Mouse (Mus musculus) lung, postnatal 25 days (tissue): ENCODE data around the gene Dennd1a.
"Not testable (repeated sequence)": the region's sequence is repeated elsewhere in the genome, so short reads cannot be mapped to it uniquely, and the experiment has no call there.

Experiments used
- DNase-seq: peaks from one replicate; pipeline ENCODE4 v3.0.0; 2022; ENCODE audit warnings: low spot score

Dennd1a gene

DNA sequence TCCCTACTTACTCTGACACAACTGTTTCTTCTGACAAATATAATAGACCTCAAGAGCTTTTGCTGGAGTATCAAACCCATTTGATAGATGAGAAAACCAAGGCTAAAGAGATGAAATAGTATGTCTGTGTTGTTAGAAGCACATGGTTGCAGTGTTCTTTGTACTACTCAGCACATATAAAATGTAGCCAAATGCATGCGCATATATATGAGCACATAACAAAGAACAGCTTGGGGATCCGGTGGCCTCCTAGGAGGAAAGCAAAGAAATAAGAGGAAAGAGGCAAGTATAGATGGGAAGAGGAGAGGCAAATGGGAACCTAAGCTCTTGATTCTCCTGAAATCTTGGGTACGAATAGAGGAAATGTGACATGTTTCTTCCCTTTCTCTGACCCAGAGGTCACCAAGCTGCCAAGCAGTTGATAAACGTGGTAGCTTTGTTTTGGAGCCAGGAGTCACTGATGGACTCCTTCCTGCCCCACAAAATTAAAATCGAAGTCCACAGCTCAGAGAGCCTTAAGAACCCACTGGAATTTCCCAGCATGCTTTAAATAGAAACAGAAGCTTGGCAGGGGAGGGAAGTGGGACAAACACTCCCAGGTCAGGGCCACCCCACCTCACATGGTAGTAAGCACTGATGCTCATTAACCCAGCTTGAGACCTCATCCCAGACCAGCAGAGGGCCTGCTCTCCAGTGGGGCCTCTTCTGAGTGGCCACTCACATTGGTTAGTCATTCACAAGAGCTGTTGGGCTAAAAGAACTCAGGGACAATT lies 317.3 kb downstream of the Dennd1a start:
- DNase-seq: no peak

DNA sequence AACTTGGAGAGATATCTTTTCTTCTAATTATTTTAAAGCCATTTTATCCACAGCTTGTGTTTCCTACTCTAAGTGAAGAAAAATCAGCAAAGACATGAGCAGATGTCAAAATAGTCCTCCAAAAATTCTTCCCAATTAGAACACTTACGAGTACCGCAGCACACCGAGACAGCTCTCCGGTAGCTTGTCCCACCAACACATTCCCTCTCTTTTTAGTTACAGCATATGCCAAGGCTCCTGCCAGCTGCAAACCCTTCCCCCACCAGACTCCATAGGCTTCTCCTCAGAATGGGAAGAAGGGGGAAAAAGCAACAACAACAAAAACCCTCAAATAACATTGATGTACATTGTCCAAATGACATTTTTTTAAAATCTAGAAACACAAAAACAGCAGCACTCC lies 322.7 kb downstream of the Dennd1a start:
- no peak for DNase-seq

DNA sequence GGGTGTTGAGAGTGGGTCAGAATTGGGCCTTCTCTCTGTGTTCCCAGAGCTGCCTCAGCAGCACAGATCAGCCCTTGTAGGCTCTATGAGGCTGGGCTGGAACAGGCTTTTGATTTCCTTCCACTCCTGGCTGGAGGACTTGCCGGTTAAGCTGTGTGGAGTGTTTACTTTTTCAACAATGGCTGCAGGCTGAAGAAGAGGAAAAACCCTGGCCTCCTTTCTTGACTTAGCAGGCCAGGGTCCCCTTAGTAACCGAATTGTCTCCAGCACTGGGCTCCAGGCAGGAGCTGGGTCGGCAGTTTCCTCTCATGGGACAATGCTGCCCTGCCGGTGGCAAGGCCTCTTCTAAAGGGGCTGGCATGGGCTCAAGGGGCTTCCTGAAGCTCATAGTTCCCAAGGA lies 323.8 kb downstream of the Dennd1a start:
- DNase-seq: peak; percentile 56

DNA sequence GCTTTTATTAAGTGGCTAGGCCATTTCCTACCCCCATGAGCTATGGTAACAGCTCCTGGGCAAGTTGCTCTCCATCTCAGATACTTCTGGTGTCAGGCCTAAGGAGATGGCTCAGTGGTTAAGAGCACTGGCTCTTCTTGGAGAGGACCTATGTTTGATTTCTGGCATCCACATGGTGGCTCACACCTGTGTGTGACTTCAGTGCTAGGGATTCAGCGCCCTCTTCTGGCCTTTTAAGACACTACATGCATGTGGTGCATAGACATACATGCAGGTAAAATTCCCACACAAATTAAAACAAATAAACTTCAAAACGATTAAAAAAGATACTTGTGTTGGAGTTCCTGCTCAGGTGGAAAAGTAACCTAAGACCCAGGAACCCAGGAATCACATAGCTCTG lies 338.8 kb downstream of the Dennd1a start:
- no peak for DNase-seq

DNA sequence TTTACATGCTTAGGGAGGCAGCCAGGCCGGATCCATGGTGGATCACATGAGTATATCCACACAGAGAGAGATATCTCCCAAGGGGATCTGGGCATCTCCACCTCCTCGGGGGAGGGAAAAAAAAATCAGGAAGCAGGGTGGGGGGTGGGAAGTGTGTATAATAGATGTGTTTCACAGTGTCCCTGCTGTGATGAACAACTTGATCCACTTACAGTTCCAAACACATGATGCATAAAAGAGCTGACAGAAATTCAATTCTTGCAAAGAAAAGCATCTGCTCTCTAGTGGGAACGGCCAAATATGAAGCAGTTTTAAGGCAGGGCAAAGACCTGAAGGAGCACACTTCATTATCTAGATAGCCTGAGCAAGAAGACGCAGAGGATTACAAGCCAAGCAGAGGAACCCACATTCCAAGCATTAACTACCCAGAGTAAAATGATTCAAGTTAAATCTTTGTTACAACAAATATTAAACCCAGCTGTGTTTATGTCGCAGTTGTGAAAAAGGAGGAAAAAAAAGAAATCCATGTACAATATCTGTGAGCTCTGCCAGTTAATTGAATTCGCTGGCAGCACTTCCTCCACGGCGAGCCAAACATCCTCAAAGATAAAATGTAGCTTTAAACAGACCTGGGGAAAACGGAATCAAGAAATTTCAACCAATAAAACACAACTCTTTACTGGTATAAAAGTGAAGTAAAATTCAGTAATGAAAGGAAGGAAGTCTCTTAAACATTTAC lies 341.4 kb downstream of the Dennd1a start:
- no peak for DNase-seq

DNA sequence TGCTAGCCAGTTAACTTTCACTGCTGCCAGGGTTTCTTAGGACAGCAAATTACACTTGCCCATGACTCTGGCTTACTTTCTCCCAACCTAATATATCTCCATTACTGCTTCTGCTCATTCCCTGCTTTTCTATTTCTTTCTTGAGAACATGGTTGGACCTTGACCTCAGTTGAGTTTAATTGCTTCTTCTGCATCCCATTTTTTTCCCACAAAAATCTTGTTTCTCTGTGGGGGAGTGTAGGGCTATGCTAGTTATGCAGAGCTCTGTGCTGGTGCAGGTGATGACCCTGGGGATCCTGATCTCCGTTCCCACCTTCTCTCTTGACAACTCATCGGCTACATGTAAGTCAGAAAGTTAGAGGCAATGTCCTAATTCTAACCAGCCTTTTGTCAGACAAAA lies 344.3 kb downstream of the Dennd1a start:
- DNase-seq: no peak

DNA sequence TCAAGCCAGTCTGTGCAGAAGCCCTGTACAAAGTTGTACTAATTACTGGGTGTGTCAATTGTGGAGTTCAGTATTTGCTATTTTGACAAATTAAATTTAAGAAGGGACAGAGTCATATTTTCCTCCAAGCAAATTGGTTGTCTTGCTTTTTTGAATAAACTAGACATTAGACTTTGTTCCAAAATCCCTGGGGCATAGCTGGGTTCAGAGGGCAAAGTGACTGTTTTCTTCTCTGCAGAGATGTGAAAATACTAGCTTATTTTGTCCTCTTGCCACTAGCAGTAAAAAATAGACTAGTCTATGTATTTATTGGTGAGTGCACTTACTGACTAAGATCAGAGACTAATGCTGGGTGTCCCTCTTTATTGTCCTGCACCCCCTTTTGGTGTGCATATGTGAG lies 345.4 kb downstream of the Dennd1a start:
- DNase-seq: no peak

DNA sequence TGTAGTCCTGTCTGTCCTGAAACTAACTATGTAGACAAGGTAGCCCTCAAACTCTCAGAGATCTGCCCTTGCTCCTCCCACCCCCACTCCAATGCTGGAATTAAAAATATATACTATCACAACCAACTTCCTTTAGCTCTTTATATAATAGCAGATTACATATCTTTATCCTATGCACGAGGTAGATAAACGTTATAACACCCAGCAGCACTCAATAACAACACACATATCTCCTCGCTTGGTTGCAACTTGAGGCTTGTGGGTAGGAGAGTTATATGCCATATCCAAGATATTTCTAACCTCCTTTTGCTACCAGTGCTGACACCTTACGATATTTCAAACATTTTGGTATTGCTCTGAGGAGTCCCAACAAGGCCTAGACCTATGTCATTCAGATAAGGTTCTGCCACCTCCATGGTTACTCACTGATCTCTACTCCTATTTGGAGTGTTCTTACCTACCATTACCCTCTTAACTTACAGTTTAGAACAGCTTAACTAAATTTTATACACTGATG lies 346.3 kb downstream of the Dennd1a start:
- DNase-seq: no peak

DNA sequence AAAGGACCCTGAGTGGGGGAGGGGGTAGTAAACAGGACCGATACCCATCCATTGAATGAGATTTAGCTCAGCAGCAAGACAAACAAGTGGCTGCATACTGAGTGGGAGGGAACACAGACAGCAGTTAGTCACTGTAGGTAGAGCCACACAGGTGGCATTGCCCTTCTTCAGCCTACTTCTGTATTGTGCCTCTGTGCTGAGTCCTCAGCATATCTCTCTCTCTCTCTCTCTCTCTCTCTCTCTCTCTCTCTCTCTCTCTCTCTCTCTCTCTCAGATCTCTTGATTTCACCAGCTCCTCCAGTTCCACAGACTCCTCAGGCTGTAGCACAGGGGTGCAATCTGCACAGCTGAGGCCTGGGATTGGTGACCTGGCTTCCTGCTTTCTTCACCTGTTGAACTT lies 347.2 kb downstream of the Dennd1a start:
- no peak for DNase-seq

DNA sequence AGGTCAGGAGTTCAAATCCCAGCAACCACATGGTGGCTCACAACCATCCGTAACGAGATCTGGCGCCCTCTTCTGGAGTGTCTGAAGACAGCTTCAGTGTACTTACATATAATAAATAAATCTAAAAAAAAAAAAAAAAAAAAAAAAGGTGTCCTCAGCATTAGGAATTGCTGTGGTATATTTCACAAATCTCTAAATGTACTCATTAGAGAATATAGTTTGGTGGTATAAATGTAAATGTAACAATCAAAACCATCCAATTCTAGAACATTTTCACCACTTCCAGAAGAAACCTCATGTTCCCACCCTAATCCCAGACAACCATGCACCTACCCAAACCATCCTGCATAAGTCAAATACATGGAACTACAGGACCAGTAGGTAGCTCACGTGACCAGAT lies 350.3 kb downstream of the Dennd1a start:
- not testable (repeated sequence) for DNase-seq

DNA sequence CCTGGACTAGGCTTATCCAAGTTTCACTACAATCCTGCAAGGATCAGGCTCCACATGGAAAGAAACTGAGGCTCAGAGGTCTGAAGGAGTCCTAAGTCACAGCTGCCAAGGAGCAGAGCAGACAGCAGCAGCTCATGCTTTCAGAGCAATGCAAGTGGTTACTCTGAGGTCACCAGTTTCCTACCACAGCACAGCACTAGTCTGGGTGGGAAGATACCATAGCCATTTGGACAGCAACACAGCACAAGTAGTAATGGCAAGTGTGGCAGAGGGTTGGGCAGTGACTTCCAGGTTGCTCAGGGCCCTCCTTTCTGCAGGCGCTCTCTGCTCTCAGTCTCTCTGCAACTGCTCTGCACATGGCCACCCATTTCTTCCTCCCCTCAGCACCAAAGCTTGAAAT lies 354.9 kb downstream of the Dennd1a start:
- no peak for DNase-seq

DNA sequence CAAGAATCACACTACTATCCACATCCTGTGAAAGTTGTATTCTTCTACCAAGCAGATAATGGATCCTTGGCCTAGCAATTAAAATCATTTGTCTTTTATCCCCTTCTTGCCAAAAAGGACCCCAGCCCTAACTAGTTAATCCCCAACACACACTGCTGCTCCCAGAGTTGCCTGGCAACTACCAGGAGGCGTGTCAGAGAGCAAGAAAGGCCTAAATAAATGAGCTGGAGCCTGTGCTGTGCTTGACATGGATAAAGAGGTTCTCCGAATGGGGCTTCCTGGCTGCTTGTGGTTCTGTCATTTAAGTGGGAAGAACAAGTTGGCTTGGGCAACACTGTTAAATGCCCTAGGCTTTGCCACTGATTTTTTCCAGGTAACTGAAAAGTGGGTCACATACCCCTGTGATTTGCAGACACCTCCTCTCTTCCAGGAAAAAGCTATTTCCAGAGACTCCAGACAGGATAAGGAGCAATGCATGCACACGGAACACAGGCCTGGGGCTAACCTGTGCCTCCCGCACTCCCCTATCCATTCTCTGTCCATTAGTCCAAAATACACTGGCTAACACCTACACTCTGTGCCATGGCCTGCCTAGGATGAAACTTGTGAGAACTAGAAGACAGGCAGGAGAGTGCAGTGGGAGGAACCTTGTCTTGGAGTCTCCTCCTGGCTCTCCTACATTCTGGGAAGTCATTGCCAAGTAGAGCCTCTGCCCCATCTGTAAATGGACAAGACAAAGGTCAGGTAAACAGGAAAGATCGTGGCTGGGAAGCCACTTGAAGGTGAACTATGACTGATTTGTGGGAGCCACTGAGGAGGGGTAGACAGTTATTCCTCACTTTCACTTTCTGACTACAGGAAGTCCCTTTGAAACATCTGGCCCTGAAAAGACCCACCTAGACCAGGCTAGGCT lies 355.9 kb downstream of the Dennd1a start:
- DNase-seq: no peak

DNA sequence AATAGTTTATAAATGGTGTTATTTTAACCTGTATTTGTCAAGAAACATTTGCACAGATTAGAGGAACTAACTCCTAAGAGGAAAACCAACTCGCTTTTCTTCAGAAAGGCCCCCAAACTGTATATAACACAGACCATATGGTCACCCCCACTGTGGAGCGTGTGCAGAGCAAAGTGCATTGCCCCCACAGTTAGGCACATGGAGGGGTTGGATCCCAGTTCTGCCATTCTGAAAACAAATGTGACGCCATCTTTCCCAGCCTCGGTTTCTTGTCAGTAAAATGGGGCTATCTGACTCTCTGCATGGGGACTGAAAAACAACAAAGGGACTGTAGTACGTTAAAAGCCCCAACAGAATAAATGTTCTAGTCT lies 361.1 kb downstream of the Dennd1a start:
- DNase-seq: no peak

DNA sequence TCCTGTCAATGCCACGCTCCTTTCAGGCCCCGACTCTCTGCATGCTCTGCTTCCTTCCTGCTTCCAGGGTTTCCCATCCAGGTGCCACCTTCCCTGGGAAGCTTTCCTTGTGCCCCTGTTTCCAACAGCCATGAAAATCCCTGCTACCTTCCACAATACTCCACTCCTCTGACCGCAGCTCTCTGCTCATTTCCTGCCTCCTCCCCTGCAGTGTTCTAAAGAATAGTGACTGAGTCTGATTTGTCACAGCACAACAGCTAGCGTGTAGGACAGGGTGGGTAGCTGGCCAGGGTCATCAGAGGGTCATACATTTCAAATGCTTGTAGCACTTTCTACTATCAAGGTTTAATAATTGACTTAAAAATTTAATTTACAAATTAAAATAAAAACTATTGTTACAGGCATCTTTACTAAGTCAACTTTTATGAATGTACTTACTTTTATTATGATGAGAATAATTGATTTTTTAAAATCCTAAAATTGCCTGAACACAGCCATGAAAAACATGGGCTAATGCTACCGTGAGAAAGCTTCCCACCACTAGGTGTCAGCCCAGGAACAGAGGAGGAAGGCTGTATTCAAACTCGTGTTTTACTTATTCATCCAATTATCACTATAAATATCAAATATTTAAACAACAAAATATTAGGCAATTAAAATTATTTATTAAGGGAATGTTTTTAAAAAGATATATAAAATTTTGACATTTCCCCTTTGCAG lies 361.6 kb downstream of the Dennd1a start:
- DNase-seq: peak; percentile 42

DNA sequence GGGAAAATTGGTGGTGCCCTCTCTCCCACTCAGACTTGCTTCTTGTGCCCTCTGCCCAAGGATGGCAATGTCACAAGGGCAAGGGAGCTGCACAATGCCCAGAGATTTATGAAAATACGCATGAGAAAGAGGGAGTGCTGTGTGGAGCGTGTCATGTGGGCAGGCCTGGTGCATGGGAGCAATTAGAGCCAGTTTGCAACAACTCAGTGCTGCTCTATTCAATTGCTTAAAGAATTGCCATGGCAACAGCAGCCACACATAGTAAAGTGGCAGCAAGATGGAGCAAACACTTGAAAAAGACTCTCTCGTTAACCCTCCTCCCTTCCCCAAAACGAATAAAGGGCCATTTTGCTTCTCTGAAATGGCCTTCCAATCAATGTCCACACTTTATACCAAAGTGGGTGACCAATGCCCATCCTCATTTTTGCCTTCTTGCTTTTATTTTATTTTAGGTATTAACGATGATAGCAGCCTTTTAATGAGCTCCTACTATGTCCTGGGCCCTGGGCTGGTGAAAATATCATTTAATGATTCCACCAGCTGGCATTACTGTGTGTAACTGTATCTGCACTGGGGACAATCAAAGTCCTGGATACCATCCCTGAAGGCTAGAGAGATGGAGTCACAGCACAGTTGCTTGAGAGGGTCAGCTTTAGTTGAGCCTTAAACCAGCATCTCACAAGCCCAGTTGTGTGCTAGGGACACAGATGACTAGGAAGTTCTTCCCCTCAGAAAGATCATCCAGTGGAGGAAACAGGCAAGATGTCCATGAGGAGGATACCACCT lies 378.3 kb downstream of the Dennd1a start:
- no peak for DNase-seq

DNA sequence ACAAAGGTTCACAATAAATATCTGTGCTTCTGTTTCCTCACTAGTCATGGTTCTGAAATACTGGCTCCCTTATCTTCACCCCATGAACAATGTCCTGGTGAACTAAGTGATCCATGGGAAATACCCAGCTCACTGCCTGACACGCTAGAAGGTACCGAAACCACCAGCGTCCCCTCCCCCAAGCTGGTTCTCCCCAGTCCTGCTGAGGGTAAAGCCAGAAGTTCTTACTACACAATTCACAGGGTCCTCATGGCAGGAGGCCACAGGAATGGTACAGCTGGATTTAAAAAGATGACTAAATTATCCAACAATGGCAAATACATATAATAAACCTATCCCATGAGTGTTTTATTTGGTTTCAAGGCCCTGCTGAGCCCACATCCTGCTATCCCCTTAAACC lies 378.9 kb downstream of the Dennd1a start:
- no peak for DNase-seq

DNA sequence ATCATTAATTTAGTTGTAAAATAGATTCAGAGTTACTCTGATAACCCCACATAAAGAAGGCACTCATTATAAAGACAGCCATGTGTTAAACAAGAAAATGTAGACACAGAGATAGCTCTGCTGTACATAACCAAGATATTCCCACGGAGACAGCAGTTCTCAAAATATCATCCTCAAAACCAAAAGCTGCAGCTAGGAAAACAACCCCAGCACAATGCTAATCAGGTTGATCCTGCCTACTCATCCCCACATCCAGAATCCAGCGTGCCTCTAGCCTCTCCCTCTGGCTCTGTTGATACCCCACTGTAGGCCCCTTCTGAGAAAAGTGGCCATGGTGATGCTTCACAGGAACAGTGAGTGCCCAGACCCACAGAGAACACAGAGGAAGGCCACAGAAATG lies 380.9 kb downstream of the Dennd1a start:
- DNase-seq: no peak

DNA sequence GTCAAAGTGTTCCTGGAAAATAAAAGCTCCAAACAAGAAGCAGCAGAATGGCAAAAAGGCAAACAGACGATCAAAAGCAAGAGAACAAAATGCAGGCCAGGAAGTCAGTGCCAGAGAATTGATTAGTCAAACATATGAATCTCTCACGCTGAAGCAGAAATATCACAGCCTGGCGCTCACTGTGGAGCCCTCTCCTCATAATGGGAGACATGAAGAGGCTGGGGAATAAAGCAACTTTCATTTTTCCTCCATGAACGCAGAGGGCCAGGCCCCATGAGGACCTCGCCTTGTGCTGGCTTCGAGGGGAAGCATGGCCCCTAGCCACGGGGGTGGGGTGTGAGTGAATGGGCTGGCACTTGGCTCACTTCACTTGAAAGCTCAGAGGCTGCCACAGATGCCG lies 383.9 kb downstream of the Dennd1a start:
- DNase-seq: no peak

DNA sequence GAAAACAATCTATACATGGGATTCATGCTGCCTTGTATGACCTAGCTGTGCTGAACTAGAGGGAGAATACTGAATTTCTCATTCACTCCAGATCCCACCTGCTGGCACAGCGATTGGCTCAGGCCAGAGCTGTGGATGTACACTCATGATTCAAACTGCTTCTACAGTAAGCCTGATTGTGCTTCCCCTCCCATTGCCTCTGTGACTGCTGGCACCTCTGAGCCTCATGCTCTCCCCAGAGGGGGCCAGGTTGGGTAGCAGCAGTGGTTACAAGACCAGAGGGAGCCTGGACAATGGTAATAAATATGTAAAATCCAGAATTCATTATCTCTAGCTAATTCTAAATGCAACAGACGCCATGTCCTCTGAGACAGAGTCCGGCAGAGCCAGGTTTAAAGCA lies 404.0 kb downstream of the Dennd1a start:
- no peak for DNase-seq

DNA sequence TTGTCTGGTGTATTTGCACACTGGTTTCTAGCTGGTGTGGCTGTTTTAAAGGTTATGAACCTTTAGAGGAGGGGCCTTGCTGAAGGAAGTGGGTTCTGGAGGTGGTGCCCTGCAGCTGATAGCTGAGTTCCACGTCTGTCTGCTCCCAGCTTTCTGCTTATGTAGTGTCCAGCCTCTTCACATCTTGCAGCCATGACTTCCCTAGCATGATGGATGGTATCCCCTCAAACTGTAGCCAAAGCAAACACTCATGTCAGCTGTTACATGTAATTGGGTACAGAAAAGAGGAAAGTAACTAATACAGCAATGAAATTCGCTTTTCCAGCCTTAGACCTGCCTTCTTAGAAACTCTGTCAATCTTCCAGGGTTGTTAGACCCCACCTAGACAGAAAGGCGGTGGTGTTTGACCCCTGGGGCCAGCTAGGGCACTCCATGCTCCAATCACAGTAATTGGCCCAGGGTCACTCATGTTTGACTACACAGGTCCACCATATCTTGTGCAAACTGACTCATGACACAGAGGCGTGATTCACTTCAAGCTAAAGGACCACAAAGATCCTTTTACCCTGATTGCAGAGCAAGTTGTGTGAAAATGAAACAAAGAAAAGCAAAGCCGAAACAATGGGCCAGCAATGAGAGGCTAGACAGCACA lies 405.8 kb downstream of the Dennd1a start:
- no peak for DNase-seq

DNA sequence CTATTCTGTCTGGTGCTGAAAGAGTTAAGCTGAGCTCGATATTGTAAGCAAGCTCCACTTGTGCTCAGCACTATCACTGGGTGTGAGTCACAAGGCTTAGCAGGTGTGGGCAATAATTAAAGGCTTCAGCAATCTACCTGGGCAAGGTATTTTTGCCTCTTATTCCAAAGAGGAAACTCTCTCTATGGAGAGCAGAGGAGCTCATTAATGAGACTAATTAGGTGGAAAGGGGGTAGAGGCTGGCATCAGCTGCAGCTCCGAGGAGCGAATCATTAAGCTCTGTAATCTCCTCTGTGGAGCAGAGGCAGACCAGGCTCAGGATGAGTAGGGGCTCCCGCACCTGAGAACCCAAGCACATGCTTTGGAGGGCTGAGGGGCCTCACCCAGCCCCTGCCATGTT lies 407.5 kb downstream of the Dennd1a start:
- no peak for DNase-seq
